Comparison of ENCODE assay signal across 11 mouse cellular contexts in the genomic region with DNA sequence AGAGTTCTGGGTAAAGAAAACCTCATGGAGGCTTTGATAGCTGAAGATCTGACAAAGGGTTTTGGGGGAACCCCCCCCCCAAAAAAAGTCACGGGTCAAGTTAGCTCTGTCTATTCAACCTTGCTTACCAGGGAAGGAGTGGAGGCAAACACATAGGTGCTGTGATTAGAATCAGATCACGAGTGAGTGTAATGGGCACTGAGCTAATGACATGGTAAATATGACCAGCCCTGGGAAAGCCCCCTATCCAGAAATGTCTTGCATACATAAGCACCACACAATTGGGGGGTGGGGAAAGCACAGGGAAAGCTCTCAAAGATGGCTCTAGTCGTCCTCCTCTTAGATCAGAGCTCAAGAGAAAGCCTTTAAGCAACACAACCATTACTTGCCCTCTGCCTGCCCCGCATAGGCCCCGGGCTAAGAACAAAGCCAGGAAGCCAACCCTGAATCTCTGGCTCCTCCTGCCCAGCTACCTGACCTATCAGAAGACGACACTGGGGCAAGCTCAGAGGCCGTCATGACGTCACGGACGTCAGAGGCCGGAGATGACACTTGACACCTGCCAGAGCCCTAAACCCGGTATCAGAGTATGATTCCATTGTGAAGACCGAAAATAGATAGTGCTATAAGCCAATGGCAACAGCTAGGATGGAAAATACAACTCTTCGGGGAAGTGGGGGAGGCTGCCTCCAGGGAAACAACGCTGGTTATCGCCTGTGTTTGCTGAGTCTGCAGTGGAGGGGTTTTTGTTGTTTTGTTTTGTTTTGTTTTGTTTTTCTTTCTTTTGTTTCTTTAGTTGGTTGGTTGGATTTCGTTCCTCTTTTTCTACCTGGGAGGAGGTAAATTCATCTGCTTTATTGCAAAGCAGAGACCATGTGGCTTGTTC. TPM values are rescaled to one million over a fixed set of nuclear protein-coding genes. Genes with fewer than 3 reads are reported as not detected.
DNase-seq lines count a peak whose midpoint lies in the region; ATAC-seq and TF ChIP-seq lines count a peak whose summit lies in the region.
"Had no signal": no experiment of that assay in that cellular context is flagged by ENCODE, and none has a peak within 500 bp of the region (broad histone marks: within the 10 kb centered on the region; RNA-seq: fewer than 3 reads in every experiment).

No protein-coding gene starts in this region.

- TF ChIP-seq POLR2A in CH12.LX (IDR thresholded peaks at IDR 0.05; ENCODE audit: low read depth, low read length) = peak; percentile 81

- TF ChIP-seq EP300 in CH12.LX (IDR thresholded peaks at IDR 0.05; ENCODE audit: low read length) = peak; percentile 56

- in situ Hi-C loops in CH12.LX (cut with MboI; ENCODE audit: low pct_ligation_motif_present, low pct_unique_long_range_greater_than_20kb, low sequenced_read_pairs) = no loop called here

- peak; percentile 63 for ATAC-seq in activated CD4-positive, CD25-positive, alpha-beta regulatory T cell, adult 4 months
- ATAC-seq in limb, embryonic 11.5 days (ENCODE audit: insufficient number of reproducible peaks, low FRiP score, low TSS enrichment, low read depth) = no peak
- ATAC-seq in monocyte, adult 5-6 weeks (replicated peaks; ENCODE audit: insufficient number of reproducible peaks, low FRiP score, low TSS enrichment, poor library complexity, severe bottlenecking) = no peak

- no peak for TF ChIP-seq CTCF in CH12.LX (conservative IDR thresholded peaks at IDR 0.05 in 1 of 2, IDR thresholded peaks at IDR 0.05 in 1 of 2; ENCODE audit: low read depth in 2 of 2, low read length in 2 of 2)

- H3K4me1 ChIP-seq in CH12.LX (ENCODE audit: control insufficient read depth in 1 of 2, insufficient read depth in 2 of 2) = peaks cover 48 to 72% of the 10 kb centered on the region in 2 experiments
- peaks cover 4% of the 10 kb centered on the region; the same call in 1 of the 2 replicates for H3K4me1 ChIP-seq in limb, embryonic 11.5 days (ENCODE audit: control insufficient read depth, insufficient read depth, low read length)
- H3K4me1 ChIP-seq: neural tube, embryonic 12.5 days had no signal

- H3K4me2 ChIP-seq in CH12.LX (ENCODE audit: insufficient read depth, low read depth, poor library complexity, severe bottlenecking) = peak overlapping the region; percentile 99
- no peak overlapping the region for H3K4me2 ChIP-seq in limb, embryonic 11.5 days (ENCODE audit: low read depth, severe bottlenecking)
- H3K4me2 ChIP-seq: neural tube, embryonic 12.5 days had no signal

- TF ChIP-seq RAD21 in CH12.LX (IDR thresholded peaks at IDR 0.05; ENCODE audit: low read depth, low read length) = no peak; the same call in 1 of the 2 replicates

- H3K36me3 ChIP-seq in CH12.LX (replicated peaks in 1 of 2; ENCODE audit: control insufficient read depth in 1 of 2, insufficient read depth in 1 of 2, low read length in 1 of 2) = no peaks in the 10 kb centered on the region
- H3K36me3 ChIP-seq in limb, embryonic 11.5 days (ENCODE audit: control insufficient read depth, insufficient read depth, low read length) = no peaks in the 10 kb centered on the region
- H3K36me3 ChIP-seq: neural tube, embryonic 12.5 days had no signal

- DNase-seq in CH12.LX (ENCODE audit: extremely low read depth) = peak; percentile 98
- DNase-seq in heart, adult 9 months (ENCODE audit: low spot score in 2 of 2) = peak; percentile 41 to 64
- peak; percentile 31 for DNase-seq in limb, embryonic 11.5 days (ENCODE audit: low spot score)
- no peak for DNase-seq in urinary bladder, postnatal 4 days (ENCODE audit: low spot score in 2 of 2)
- no peak for DNase-seq in layer of hippocampus, postnatal 36 days
- no peak for DNase-seq in right cerebral cortex, postnatal 4 days
- DNase-seq: lung, postnatal 14 days had no signal

- 57% methylated on average over 17 of the region's 17 CpGs for WGBS in limb, embryonic 11.5 days

- H3K9me3 ChIP-seq in CH12.LX (replicated peaks; ENCODE audit: low read length) = peaks cover 5% of the 10 kb centered on the region
- H3K9me3 ChIP-seq in limb, embryonic 11.5 days (ENCODE audit: control insufficient read depth, low read length) = no peaks in the 10 kb centered on the region
- H3K9me3 ChIP-seq: neural tube, embryonic 12.5 days had no signal

- H3K79me2 ChIP-seq in CH12.LX (replicated peaks; ENCODE audit: control insufficient read depth, extremely low read depth, insufficient read depth, poor library complexity, severe bottlenecking) = no peaks in the 10 kb centered on the region

- peak overlapping the region; percentile 94 for H3K27ac ChIP-seq in CH12.LX (ENCODE audit: insufficient read depth, low read depth)
- H3K27ac ChIP-seq in limb, embryonic 11.5 days (replicated peaks; ENCODE audit: low read depth, low read length) = no peak overlapping the region
- H3K27ac ChIP-seq: neural tube, embryonic 12.5 days had no signal

- no peaks in the 10 kb centered on the region for H3K27me3 ChIP-seq in CH12.LX (replicated peaks)
- no peaks in the 10 kb centered on the region for H3K27me3 ChIP-seq in limb, embryonic 11.5 days (ENCODE audit: control insufficient read depth, insufficient read depth, low read length)
- H3K27me3 ChIP-seq: neural tube, embryonic 12.5 days had no signal

- H3K9ac ChIP-seq in CH12.LX (ENCODE audit: insufficient read depth, low read depth) = peak overlapping the region; percentile 78
- H3K9ac ChIP-seq in limb, embryonic 11.5 days (ENCODE audit: low read length) = no peak overlapping the region
- H3K9ac ChIP-seq: neural tube, embryonic 12.5 days had no signal

- dilution Hi-C loops in CH12.LX (cut with MboI; ENCODE audit: extremely low pct_ligation_motif_present, extremely low pct_unique_long_range_greater_than_20kb, low sequenced_read_pairs) = no loop called here

- H3K4me3 ChIP-seq in CH12.LX (replicated peaks in 1 of 3; ENCODE audit: low read depth in 2 of 3, low read length in 2 of 3, poor library complexity in 1 of 3) = peak overlapping the region; percentile 31 to 48 (median 43)
- H3K4me3 ChIP-seq in limb, embryonic 11.5 days (ENCODE audit: low read depth, low read length) = no peak overlapping the region
- H3K4me3 ChIP-seq: neural tube, embryonic 12.5 days had no signal

TF ChIP-seq in CH12.LX, 34 proteins besides CTCF, POLR2A, EP300 and RAD21 (continues in another document):
- TF ChIP-seq MAZ (IDR thresholded peaks at IDR 0.05; ENCODE audit: low read depth, low read length) (peak; percentile 20; the same call in 1 of the 2 replicates), PAX5 (IDR thresholded peaks at IDR 0.05; ENCODE audit: low read length) (no peak), CHD2 (IDR thresholded peaks at IDR 0.05; ENCODE audit: low read length) (peak; percentile 45; the same call in 1 of the 2 replicates), RCOR1 (conservative IDR thresholded peaks at IDR 0.05; ENCODE audit: low read depth, low read length) (no peak; the same call in 1 of the 2 replicates), JUND (conservative IDR thresholded peaks at IDR 0.05; ENCODE audit: low read depth, low read length) (peak; percentile 9), USF1 (IDR thresholded peaks at IDR 0.05; ENCODE audit: low read depth, low read length) (no peak), POLR2AphosphoS2 (IDR thresholded peaks at IDR 0.05; ENCODE audit: low read depth, low read length) (peak; percentile 62; the same call in 1 of the 2 replicates), NELFE (IDR thresholded peaks at IDR 0.05; ENCODE audit: low read depth, low read length) (peak; percentile 76), SMC3 (IDR thresholded peaks at IDR 0.05; ENCODE audit: low read depth, low read length) (peak; percentile 21; the same call in 1 of the 2 replicates), BHLHE40 (IDR thresholded peaks at IDR 0.05; ENCODE audit: low read depth, low read length) (peak; percentile 89), ETS1 (conservative IDR thresholded peaks at IDR 0.05; ENCODE audit: low read depth, low read length) (peak; percentile 75), ELF1 (IDR thresholded peaks at IDR 0.05; ENCODE audit: low read depth, low read length) (peak; percentile 77), ZKSCAN1 (IDR thresholded peaks at IDR 0.05; ENCODE audit: borderline replicate concordance, low read depth, low read length) (no peak), ZNF384 (IDR thresholded peaks at IDR 0.05; ENCODE audit: low read depth, low read length) (no peak), GABPA (IDR thresholded peaks at IDR 0.05; ENCODE audit: insufficient replicate concordance, low read depth, low read length) (no peak), MAX (IDR thresholded peaks at IDR 0.05; ENCODE audit: low read length) (peak; percentile 64), E2F4 (IDR thresholded peaks at IDR 0.05; ENCODE audit: insufficient replicate concordance, low read depth, low read length) (no peak), MYC (IDR thresholded peaks at IDR 0.05; ENCODE audit: low read depth, low read length) (no peak), HCFC1 (IDR thresholded peaks at IDR 0.05; ENCODE audit: low read depth, low read length) (peak; percentile 36; the same call in 1 of the 2 replicates), MXI1 (IDR thresholded peaks at IDR 0.05; ENCODE audit: low read depth, low read length) (peak; percentile 15; the same call in 1 of the 2 replicates), JUN (IDR thresholded peaks at IDR 0.05; ENCODE audit: insufficient read depth, low read depth, low read length) (peak; percentile 33; the same call in 1 of the 2 replicates), TBP (conservative IDR thresholded peaks at IDR 0.05; ENCODE audit: low read depth, low read length) (peak; percentile 80; the same call in 1 of the 2 replicates), UBTF (IDR thresholded peaks at IDR 0.05; ENCODE audit: low read depth, low read length) (no peak), KAT2A (IDR thresholded peaks at IDR 0.05; ENCODE audit: insufficient replicate concordance, low read length) (no peak), ZC3H11A (IDR thresholded peaks at IDR 0.05; ENCODE audit: low read depth, low read length) (no peak), MEF2A (IDR thresholded peaks at IDR 0.05; ENCODE audit: borderline replicate concordance, low read depth, low read length) (peak; percentile 87), USF2 (conservative IDR thresholded peaks at IDR 0.05; ENCODE audit: low read depth, low read length) (no peak), CHD1 (IDR thresholded peaks at IDR 0.05; ENCODE audit: low read depth, low read length) (peak; percentile 82), TCF12 (IDR thresholded peaks at IDR 0.05; ENCODE audit: low read depth, low read length) (peak; percentile 80)

RNA-seq across cellular contexts. Expression of a gene that starts 16.4 kb away (rescaled TPM):
- total RNA-seq in CH12.LX (2012; rRNA removed) (389 and 399 TPM in 2 replicates), CH12.LX (2014; rRNA removed) (903 and 969 TPM in 2 replicates)
- polyA plus RNA-seq in CH12.LX (2012; ENCODE audit: insufficient read length, low read depth) = 236 and 284 TPM in 2 replicates
- polyA plus RNA-seq in activated CD4-positive, CD25-positive, alpha-beta regulatory T cell, adult 4 months (2017; shearing (Covaris generic)) = 10 to 100 TPM; 10.6 to 13.8 TPM
- polyA plus RNA-seq in limb, embryonic 11.5 days (2014; fragmentation: Nextera tagmentation; extraction: Ambion mirVana) = 0.24 TPM in 1 of 2 replicates, not detected in the other
- not detected for total RNA-seq in layer of hippocampus, postnatal 36 days (2021)
- 0.49 to 1.5 TPM in 2 of 3 replicates, not detected in the other for total RNA-seq in monocyte, adult 5-6 weeks (2017)
- polyA plus RNA-seq: gonadal fat pad, adult 2 months; neural tube, embryonic 12.5 days had no signal

Comparison
In these comparisons a context has a peak if more than half of its experiments do, and no peak if none do; other contexts are left out.
1. DNase-seq: peak in CH12.LX (single experiment), heart, adult 9 months (2 of 2) and limb, embryonic 11.5 days (single experiment); none in urinary bladder, postnatal 4 days (0 of 2), layer of hippocampus, postnatal 36 days (0 of 2) and right cerebral cortex, postnatal 4 days (single experiment).
2. RNA of a gene that starts 16.4 kb away (total RNA-seq): 389 to 969 TPM in CH12.LX; not detected in layer of hippocampus, postnatal 36 days and 0.49 to 1.5 TPM in monocyte, adult 5-6 weeks; every median in the first group is over 100 times any median in the second.